Mouse (Mus musculus) neural tube, embryonic 14.5 days (tissue): ENCODE data around the gene Nrde2. TPM values are rescaled to one million over a fixed set of nuclear protein-coding genes. Genes with fewer than 3 reads are reported as not detected.
A peak's percentile ranks its signal among the peaks of the same experiment; 100 is the strongest.

Source experiments
- ATAC-seq: fragments of 200-750 bp; cut with Nextera tagmentation; 2 replicates; pipeline ENCODE4 v1.8.0; 2017; ENCODE audit warnings: low read depth, mild to moderate bottlenecking, moderate TSS enrichment, moderate library complexity
- H3K27ac ChIP-seq: fragments of 300-500 bp; sonication (generic); 2 replicates; pipeline ENCODE4 v1.5.1; 2014; ENCODE audit warnings: low read depth, mild to moderate bottlenecking, control low read depth, low read length, moderate library complexity, mixed read lengths
- H3K27me3 ChIP-seq: fragments of 300-500 bp; sonication (generic); 2 replicates; pipeline ENCODE4 v1.6.1; 2014; ENCODE audit warnings: low read length; ENCODE audit not compliant: control insufficient read depth, insufficient read depth
- H3K36me3 ChIP-seq: fragments of 300-500 bp; sonication (generic); 2 replicates; pipeline ENCODE4 v1.6.1; 2014; ENCODE audit warnings: low read length, mixed read lengths; ENCODE audit not compliant: control insufficient read depth, insufficient read depth
- H3K4me1 ChIP-seq: fragments of 300-500 bp; sonication (generic); 2 replicates; pipeline ENCODE4 v1.6.1; 2014; ENCODE audit warnings: low read length; ENCODE audit not compliant: control insufficient read depth, insufficient read depth
- H3K4me2 ChIP-seq: fragments of 300-500 bp; sonication (generic); 2 replicates; pipeline ENCODE4 v1.6.1; 2014; ENCODE audit warnings: mild to moderate bottlenecking, low read depth, low read length, control low read depth
- H3K4me3 ChIP-seq: fragments of 300-500 bp; sonication (generic); 2 replicates; pipeline ENCODE4 v1.5.1; 2014; ENCODE audit warnings: low read depth, low read length, control low read depth, mixed read lengths
- H3K9ac ChIP-seq: fragments of 300-500 bp; sonication (generic); replicated peaks from 2 replicates; pipeline ENCODE4 v1.6.1; 2014; ENCODE audit warnings: low read depth, mild to moderate bottlenecking, control low read depth, low read length, mixed read lengths
- H3K9me3 ChIP-seq: fragments of 300-500 bp; sonication (generic); 2 replicates; pipeline ENCODE4 v1.6.1; 2016; ENCODE audit warnings: low read length; ENCODE audit not compliant: control insufficient read depth
- WGBS: fragments of 180-500 bp; shearing (Covaris S2); extraction: QIAGEN DNeasy Blood & Tissue Kit; methylation state at CpG from one replicate; pipeline ENCODE4 v1.1.7; 2014; 5-methylcytosine and 5-hydroxymethylcytosine counted together
- polyA plus RNA-seq: library from polyadenylated mRNA; unstranded; fragments of >200 nt; fragmentation: Nextera tagmentation; extraction: Ambion mirVana; gene quantifications from 2 replicates; pipeline ENCODE4 v1.2.1, GENCODE M21; 2014

The Nrde2 gene
- polyA plus RNA-seq, 1 experiment from 2014 or later, result 11.7 TPM

DNA sequence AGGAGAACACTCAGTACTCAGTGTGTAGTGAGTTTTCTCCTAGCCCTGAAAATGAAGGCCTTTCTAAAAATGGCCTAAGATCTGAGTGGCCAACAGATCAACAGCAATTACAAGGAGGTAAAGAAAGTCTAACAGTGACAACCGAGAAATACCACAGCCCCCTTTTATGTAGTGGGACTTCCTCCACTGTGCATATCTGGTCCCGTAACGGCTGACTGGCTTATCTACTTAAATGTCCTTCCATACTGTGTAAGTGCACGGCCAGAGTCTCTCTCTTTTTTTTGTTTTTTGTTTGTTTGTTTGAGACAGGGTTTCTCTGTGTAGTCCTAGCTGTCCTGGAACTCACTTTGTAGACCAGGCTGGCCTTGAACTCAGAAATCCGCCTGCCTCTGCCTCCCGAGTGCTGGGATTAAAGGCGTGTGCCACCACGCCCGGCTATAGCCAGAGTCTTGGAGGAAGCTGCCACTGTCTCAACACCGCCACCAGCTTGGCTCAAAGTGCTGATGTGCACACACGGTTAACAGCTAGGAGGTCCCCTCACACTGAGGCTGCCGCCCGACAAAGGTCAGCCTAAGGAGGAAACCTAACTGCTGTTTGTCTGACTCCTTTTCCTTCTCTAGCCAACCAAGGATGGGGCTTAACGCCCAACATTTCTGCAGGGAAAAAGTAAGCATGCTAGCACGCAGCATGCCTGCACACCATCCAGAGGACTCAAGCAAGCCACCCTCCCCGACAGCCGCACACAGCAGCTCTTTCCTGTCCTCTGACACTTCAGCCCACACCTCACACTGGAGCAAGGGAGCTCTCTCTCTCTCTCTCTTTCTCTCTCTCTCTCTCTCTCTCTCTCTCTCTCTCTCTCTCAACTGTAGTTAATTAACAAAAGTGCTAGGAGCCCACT is 32.2 kb downstream of the Nrde2 start:
- WGBS, result 78% methylated on average over 17 of the region's 17 CpGs
- H3K36me3 ChIP-seq, result peaks cover 57% of the 10 kb centered on the region
- no peak overlapping the region for H3K4me3 ChIP-seq
- H3K27ac ChIP-seq, result no peak overlapping the region
- no peaks in the 10 kb centered on the region for H3K9me3 ChIP-seq
- H3K4me2 ChIP-seq, result no peak overlapping the region
- H3K27me3 ChIP-seq, result no peaks in the 10 kb centered on the region
- no peak for ATAC-seq
- no peaks in the 10 kb centered on the region for H3K4me1 ChIP-seq
- no peak overlapping the region for H3K9ac ChIP-seq

DNA sequence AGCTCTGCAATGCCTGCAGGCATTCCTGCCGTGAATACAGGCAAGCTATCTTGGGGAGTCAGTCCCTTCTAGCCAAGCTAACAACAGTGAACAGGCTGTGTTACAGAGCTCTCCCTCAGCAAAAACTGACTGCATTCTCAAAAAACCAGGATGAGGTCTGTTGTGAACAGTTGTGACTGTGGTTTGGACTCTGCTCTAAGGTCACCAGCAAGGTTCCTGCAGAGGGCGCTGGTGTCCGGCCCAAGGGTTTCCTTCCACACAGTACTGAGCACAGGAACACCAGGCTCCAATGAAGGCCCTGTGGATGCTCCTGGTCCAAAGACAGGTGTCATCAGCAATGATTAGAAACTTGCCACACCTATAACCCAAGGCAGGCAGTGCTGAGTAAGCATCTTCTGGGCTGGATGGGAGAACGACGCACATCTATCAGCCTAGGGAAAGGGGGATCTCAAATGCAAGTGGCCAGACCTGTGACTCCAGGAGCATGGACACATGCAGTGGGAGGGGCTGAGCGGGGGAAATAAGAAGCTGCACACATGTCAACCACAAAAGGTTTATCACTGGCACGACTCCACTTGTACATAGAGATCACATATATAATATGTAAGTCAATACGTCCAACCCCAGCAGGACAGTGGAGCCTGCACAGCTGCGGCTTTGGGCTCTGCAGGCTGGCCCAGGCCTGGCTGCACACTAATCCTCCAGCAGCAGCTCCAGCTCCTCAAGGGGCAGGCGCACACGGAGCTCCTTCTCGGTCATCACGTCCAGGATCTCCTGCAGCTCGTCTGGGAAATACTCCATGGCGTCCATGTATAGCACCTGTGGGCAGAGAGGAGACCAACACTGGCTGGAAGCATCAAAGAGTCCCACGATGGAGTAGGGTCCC is 34.3 kb downstream of the Nrde2 start:
- Histone ChIP-seq H3K4me3 (no peak overlapping the region), H3K27me3 (no peaks in the 10 kb centered on the region), H3K4me1 (no peaks in the 10 kb centered on the region), H3K27ac (no peak overlapping the region), H3K9ac (no peak overlapping the region), H3K4me2 (no peak overlapping the region), H3K9me3 (no peaks in the 10 kb centered on the region), H3K36me3 (peaks cover 70% of the 10 kb centered on the region)
- 84% methylated on average over 16 of the region's 16 CpGs for WGBS
- ATAC-seq, result peak; percentile 33; the same call in 1 of the 2 replicates

DNA sequence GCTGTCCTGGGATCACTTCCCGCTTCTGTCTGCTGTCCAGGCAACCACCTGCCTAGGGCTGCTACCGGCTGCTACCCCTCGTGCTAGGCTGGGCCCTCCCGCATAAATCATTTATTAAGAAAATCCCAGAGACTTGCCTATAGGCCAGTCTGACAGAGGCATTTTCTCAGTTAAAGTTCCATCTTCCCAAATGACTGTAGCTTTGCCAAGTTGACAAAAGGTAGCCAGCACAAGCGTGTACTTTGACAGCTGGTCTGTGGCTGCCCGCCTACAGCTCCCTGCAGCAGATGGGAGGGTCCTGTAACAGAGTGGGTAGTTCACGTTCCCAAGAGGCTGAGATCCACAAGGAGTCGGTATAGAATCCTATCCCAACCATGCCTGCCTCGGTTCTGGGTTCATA is 36.0 kb downstream of the Nrde2 start:
- no peak for ATAC-seq
- Histone ChIP-seq H3K27ac (no peak overlapping the region), H3K4me1 (no peaks in the 10 kb centered on the region), H3K4me2 (no peak overlapping the region), H3K9me3 (no peaks in the 10 kb centered on the region), H3K36me3 (peaks cover 75% of the 10 kb centered on the region), H3K9ac (no peak overlapping the region), H3K27me3 (no peaks in the 10 kb centered on the region), H3K4me3 (no peak overlapping the region)
- WGBS, result 81% methylated on average over 9 of the region's 9 CpGs

GRCm38 (mm10) chr12:100122921-100123381 is 36.5 kb downstream of the Nrde2 start:
- no peak overlapping the region for H3K4me3 ChIP-seq
- no peak overlapping the region for H3K9ac ChIP-seq
- H3K36me3 ChIP-seq, result peaks cover 79% of the 10 kb centered on the region
- H3K27me3 ChIP-seq, result no peaks in the 10 kb centered on the region
- no peaks in the 10 kb centered on the region for H3K4me1 ChIP-seq
- 90% methylated on average over 7 of the region's 7 CpGs for WGBS
- H3K27ac ChIP-seq, result no peak overlapping the region
- no peak overlapping the region for H3K4me2 ChIP-seq
- no peaks in the 10 kb centered on the region for H3K9me3 ChIP-seq
- ATAC-seq, result no peak

DNA sequence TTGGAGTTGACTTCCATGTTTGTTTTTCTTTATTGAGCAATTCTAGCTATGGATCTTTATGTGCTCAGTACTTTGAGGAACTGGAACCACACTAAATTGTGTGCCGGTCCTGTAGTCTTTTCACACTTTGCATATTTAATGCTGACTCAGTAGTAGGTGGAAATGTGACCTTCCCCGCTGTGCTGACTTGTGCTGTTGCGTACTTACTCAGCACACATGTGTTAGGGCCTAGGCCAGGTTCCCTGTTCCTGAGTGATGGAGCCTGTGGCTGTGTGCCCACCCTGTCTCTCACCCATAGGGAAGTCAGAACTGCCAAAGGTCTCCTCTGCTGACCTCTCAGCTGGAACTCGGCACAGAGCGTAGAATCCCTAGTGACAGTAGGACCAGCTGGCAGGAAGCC is 43.5 kb downstream of the Nrde2 start:
- Histone ChIP-seq H3K9me3 (no peaks in the 10 kb centered on the region), H3K4me1 (peaks cover 4% of the 10 kb centered on the region; the same call in 1 of the 2 replicates), H3K4me2 (no peak overlapping the region), H3K4me3 (no peak overlapping the region), H3K9ac (no peak overlapping the region), H3K27ac (no peak overlapping the region), H3K36me3 (peaks cover 70% of the 10 kb centered on the region), H3K27me3 (no peaks in the 10 kb centered on the region)
- ATAC-seq, result no peak
- 90% methylated on average over 5 of the region's 5 CpGs for WGBS

GRCm38 (mm10) chr12:100109986-100110696 is 49.3 kb downstream of the Nrde2 start, which contains the start of gene Psmc1:
Gene Psmc1 (plus strand): TSS chr12:100110154.
- Histone ChIP-seq H3K9ac (peak within 1 kb of the TSS; percentile 91), H3K4me2 (peak within 1 kb of the TSS; percentile 89), H3K27me3 (no peaks in the 10 kb centered on the region), H3K36me3 (peaks cover 16% of the 10 kb centered on the region), H3K4me1 (peaks cover 7% of the 10 kb centered on the region; the same call in 1 of the 2 replicates), H3K9me3 (no peaks in the 10 kb centered on the region), H3K4me3 (peak within 1 kb of the TSS; percentile 99), H3K27ac (peak within 1 kb of the TSS; percentile 81)
- under 1% methylated on average over 58 of the region's 58 CpGs for whole genome bisulfite sequencing
- peak; percentile 83 for ATAC-seq

DNA sequence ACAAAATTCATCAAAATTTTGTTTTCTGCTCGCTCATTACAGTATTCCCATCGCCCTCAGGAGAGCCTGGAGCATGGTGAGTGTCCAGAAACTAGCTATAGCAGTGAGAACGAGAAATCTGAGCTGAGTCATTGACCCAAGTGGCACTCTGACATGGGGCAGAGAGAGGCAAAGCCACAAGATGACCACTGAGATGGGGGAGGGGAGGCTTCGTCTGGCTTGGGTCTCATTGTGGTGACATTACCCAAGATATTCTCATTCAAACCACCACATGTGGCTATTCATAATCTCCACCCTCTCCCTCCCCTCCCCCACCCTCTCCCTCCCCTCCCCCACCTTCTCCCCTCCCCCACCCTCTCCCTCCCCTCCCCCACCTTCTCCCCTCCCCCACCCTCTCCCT is 52.0 kb downstream of the Nrde2 start:
- H3K4me2 ChIP-seq, result no peak overlapping the region
- 59% methylated on average over 4 of the region's 4 CpGs for WGBS

GRCm38 (mm10) chr12:100106275-100106895 is 53.1 kb downstream of the Nrde2 start:
- H3K36me3 ChIP-seq, result no peaks in the 10 kb centered on the region
- no peaks in the 10 kb centered on the region for H3K9me3 ChIP-seq
- H3K27ac ChIP-seq, result no peak overlapping the region
- 11% methylated on average over 20 of the region's 20 CpGs for WGBS
- no peak for ATAC-seq
- no peaks in the 10 kb centered on the region for H3K27me3 ChIP-seq
- peaks cover 6% of the 10 kb centered on the region; the same call in 1 of the 2 replicates for H3K4me1 ChIP-seq
- no peak overlapping the region for H3K4me3 ChIP-seq
- no peak overlapping the region for H3K9ac ChIP-seq
- H3K4me2 ChIP-seq, result no peak overlapping the region

More for the DNA sequence above, 52.0 kb downstream of the Nrde2 start:
- no peak overlapping the region for H3K27ac ChIP-seq
- no peak overlapping the region for H3K9ac ChIP-seq
- peaks cover 7% of the 10 kb centered on the region; the same call in 1 of the 2 replicates for H3K4me1 ChIP-seq
- H3K9me3 ChIP-seq, result no peaks in the 10 kb centered on the region
- no peaks in the 10 kb centered on the region for H3K27me3 ChIP-seq
- no peak for ATAC-seq
- no peak overlapping the region for H3K4me3 ChIP-seq
- H3K36me3 ChIP-seq, result no peaks in the 10 kb centered on the region
